Mouse (Mus musculus) forebrain, embryonic 13.5 days (tissue): ENCODE results near the gene Rsph1. TPM values are rescaled to one million over a fixed set of nuclear protein-coding genes. Genes with fewer than 3 reads are reported as not detected.

ENCODE experiments used
- ATAC-seq: fragments of 200-750 bp; cut with Nextera tagmentation; 2 replicates; pipeline ENCODE4 v1.8.0; 2017
- H3K27ac ChIP-seq: fragments of 300-500 bp; sonication (generic); 2 replicates; pipeline ENCODE4 v1.5.1; 2015; ENCODE audit warnings: inconsistent platforms, mild to moderate bottlenecking, moderate library complexity
- H3K27me3 ChIP-seq: fragments of 300-500 bp; sonication (generic); 2 replicates; pipeline ENCODE4 v1.6.1; 2015; ENCODE audit warnings: mild to moderate bottlenecking, inconsistent platforms
- H3K36me3 ChIP-seq: fragments of 300-500 bp; sonication (generic); 2 replicates; pipeline ENCODE4 v1.6.1; 2015; ENCODE audit warnings: mild to moderate bottlenecking, inconsistent platforms; ENCODE audit not compliant: poor library complexity, severe bottlenecking
- H3K4me1 ChIP-seq: fragments of 300-500 bp; sonication (generic); 2 replicates; pipeline ENCODE4 v1.6.1; 2015; ENCODE audit warnings: inconsistent platforms
- H3K4me2 ChIP-seq: fragments of 300-500 bp; sonication (generic); 2 replicates; pipeline ENCODE4 v1.6.1; 2015; ENCODE audit warnings: inconsistent platforms, mild to moderate bottlenecking, moderate library complexity
- H3K4me3 ChIP-seq: fragments of 300-500 bp; sonication (generic); 2 replicates; pipeline ENCODE4 v1.5.1; 2015; ENCODE audit warnings: mild to moderate bottlenecking, inconsistent platforms
- H3K9ac ChIP-seq: fragments of 300-500 bp; sonication (generic); 2 replicates; pipeline ENCODE4 v1.6.1; 2015; ENCODE audit warnings: mild to moderate bottlenecking, inconsistent platforms
- H3K9me3 ChIP-seq: fragments of 300-500 bp; sonication (generic); replicated peaks from 2 replicates; pipeline ENCODE4 v1.6.1; 2016; ENCODE audit warnings: inconsistent platforms
- WGBS: fragments of 180-500 bp; shearing (Covaris S2); methylation state at CpG from one replicate; pipeline ENCODE4 v1.1.7; 2015; 5-methylcytosine and 5-hydroxymethylcytosine counted together
- polyA plus RNA-seq: library from polyadenylated mRNA; unstranded; fragments of >200 nt; fragmentation: Nextera tagmentation; extraction: Ambion mirVana; gene quantifications from 2 replicates; pipeline ENCODE4 v1.2.1, GENCODE M21; 2015

The Rsph1 gene
- polyA plus RNA-seq, 1 experiment from 2014 or later, result 4.0 TPM

DNA sequence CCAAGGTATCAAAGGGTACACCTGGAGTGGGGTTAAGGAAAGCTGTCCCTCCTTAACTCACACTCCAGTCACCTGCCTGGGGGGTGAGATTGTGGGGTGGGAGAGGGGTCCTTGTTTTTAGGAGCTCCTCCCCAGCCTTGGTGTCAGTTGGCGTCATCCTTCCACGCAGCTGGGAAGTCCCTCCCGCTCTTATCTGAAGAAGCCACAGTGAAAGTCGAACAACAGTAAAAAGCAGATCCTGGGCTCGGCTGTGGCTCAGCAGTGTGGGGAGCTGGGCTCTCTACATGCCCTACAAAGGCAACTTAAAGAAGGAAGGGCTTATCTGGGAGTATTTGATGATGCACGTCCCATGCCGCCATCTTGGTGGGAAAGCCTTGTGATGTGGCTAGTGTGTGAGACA, 66.9 kb downstream of the Rsph1 start:
- H3K36me3 ChIP-seq, result no peaks in the 10 kb centered on the region
- no peak for ATAC-seq
- WGBS, result 93% methylated on average over 7 of the region's 7 CpGs
- no peaks in the 10 kb centered on the region for H3K9me3 ChIP-seq
- H3K4me2 ChIP-seq, result no peak overlapping the region
- H3K9ac ChIP-seq, result no peak overlapping the region
- H3K4me1 ChIP-seq, result no peaks in the 10 kb centered on the region
- H3K27me3 ChIP-seq, result no peaks in the 10 kb centered on the region
- H3K4me3 ChIP-seq, result no peak overlapping the region
- H3K27ac ChIP-seq, result no peak overlapping the region

DNA sequence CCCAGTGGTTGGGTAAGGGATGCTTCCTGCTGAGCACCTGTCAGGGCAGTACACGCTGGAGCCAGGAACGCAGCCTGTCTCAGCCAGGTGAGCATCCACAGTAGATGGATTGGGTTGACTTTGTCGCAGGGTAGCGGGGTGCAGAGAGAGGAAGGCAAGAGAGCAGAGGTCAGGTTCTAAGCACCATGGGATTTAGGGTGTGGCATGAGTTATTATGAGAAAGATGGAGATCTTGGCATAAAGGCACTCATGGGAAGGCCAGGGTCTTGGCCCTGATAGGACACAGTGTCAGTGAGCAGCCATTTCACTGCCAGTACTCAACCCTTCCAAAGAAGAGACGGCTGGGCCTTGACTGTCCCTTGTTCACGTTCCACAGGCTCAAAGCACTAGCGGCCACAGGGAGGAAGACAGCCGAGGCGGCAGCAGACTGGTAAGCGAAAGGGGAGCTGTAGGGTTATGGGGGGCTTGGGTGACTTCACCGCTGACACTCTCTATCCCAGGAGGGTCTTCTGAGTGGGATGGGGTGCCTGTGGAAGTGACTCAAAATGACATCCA, 67.7 kb downstream of the Rsph1 start:
- ATAC-seq, result no peak
- H3K36me3 ChIP-seq, result no peaks in the 10 kb centered on the region
- no peaks in the 10 kb centered on the region for H3K9me3 ChIP-seq
- H3K9ac ChIP-seq, result no peak overlapping the region
- no peak overlapping the region for H3K4me2 ChIP-seq
- no peak overlapping the region for H3K4me3 ChIP-seq
- WGBS, result 92% methylated on average over 11 of the region's 11 CpGs
- H3K4me1 ChIP-seq, result no peaks in the 10 kb centered on the region
- H3K27ac ChIP-seq, result no peak overlapping the region
- no peaks in the 10 kb centered on the region for H3K27me3 ChIP-seq

DNA sequence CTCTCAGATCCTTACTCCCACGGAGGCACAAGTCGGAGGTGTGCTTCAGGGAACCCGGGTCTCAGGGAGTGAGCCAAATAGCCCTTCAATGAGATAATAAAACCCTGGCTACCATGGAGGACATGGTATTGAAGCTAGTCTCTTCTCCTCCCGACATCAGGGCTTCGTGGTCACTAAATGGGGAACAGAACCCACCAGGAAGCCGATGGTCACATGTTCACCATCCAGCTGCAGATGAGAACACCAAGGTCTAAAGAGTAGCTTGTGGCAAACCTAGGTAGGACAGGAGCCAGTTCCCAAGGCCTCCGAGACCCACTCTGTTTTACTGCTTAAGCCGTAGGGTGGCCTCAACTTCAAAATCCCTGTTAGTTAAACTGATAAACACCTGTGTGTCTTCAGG, 68.5 kb downstream of the Rsph1 start:
- Histone ChIP-seq H3K4me2 (no peak overlapping the region), H3K36me3 (no peaks in the 10 kb centered on the region), H3K9ac (no peak overlapping the region), H3K4me1 (no peaks in the 10 kb centered on the region), H3K4me3 (no peak overlapping the region), H3K9me3 (no peaks in the 10 kb centered on the region), H3K27me3 (no peaks in the 10 kb centered on the region), H3K27ac (no peak overlapping the region)
- ATAC-seq, result no peak
- WGBS, result 96% methylated on average over 8 of the region's 8 CpGs

DNA sequence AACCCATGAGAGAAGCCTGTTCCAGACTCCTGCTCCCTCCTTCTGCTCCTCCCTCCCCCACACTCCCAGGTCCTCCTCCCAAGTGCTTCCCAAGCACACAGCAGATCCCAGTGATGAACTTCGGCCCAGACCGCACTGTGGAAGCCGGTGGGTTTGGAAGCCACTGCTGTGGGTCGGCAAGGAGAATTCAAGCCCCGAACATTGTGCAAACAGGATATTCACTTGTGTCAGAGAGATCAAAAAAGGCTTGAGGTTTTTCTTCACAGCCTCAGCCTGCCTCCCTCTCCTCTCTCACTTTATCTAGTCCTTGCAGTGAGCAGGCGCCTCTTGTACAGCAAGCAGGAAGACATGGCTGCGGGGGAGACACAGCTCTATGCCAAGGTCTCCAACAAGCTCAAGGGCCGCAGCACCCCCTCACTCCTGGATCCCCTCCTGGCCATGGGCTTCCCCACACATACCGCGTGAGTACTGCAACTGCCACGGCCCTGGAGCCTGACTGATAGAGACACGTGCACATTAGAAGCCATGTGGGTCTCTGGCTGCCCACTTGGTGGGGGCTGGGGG, 69.3 kb downstream of the Rsph1 start, which contains the start of gene Ubash3a:
Ubash3a (plus strand) TSS at position 103 of the 564 bp plus-strand sequence.
- no peaks in the 10 kb centered on the region for H3K27me3 ChIP-seq
- H3K4me3 ChIP-seq, result no peak within 1 kb of the TSS
- no peak for ATAC-seq
- H3K4me2 ChIP-seq, result no peak within 1 kb of the TSS
- no peaks in the 10 kb centered on the region for H3K36me3 ChIP-seq
- H3K9ac ChIP-seq, result no peak within 1 kb of the TSS
- no peak within 1 kb of the TSS for H3K27ac ChIP-seq
- H3K9me3 ChIP-seq, result no peaks in the 10 kb centered on the region
- 91% methylated on average over 12 of the region's 12 CpGs for WGBS
- no peaks in the 10 kb centered on the region for H3K4me1 ChIP-seq

Other genes starting within 250 kb of the Rsph1 start
- gene Abcg1, start 219.7 kb downstream of the Rsph1 start, polyA plus RNA-seq, result 18.2 and 18.7 TPM in 2 replicates
- 0.52 and 0.54 TPM in 2 replicates for gene Tff3, start 147.7 kb downstream of the Rsph1 start, polyA plus RNA-seq
- gene Tff2, start 133.1 kb downstream of the Rsph1 start, polyA plus RNA-seq, result not detected in 2 replicates
- not detected in 2 replicates for gene Tff1, start 112.1 kb downstream of the Rsph1 start, polyA plus RNA-seq
- gene Tmprss3, start 78.4 kb downstream of the Rsph1 start, polyA plus RNA-seq, result not detected in 2 replicates
- gene Ubash3a, start 69.5 kb downstream of the Rsph1 start, polyA plus RNA-seq, result 0.04 TPM in 1 of 2 replicates, not detected in the other
- 10.4 and 11.4 TPM in 2 replicates for gene Slc37a1, start 9.4 kb upstream of the Rsph1 start, polyA plus RNA-seq
- gene Pde9a, start 108.8 kb upstream of the Rsph1 start, polyA plus RNA-seq, result 46.4 and 52.3 TPM in 2 replicates
- 37.9 and 43.6 TPM in 2 replicates for gene Wdr4, start 242.6 kb upstream of the Rsph1 start, polyA plus RNA-seq
- gene Ndufv3, start 242.7 kb upstream of the Rsph1 start, polyA plus RNA-seq, result 340 and 354 TPM in 2 replicates